In genomic region chr14:101771336-101771735, GRCm38 (mm10) we compare ENCODE assay signal across 21 mouse cellular contexts. TPM values are rescaled to one million over a fixed set of nuclear protein-coding genes. Genes with fewer than 3 reads are reported as not detected.
"Had no signal": no experiment of that assay in that cellular context is flagged by ENCODE, and none has a peak within 500 bp of the region (broad histone marks: within the 10 kb centered on the region; RNA-seq: fewer than 3 reads in every experiment).

No protein-coding gene starts in this region.

- H3K27ac ChIP-seq: intestine, embryonic 15.5 days; kidney, postnatal 0 days; left cerebral cortex, adult 2 months; liver, embryonic 14.5 days; lung, embryonic 15.5 days; midbrain, embryonic 10.5 days; midbrain, embryonic 13.5 days; neural tube, embryonic 13.5 days had no signal

- ATAC-seq: intestine, embryonic 15.5 days; midbrain, embryonic 13.5 days; midbrain, embryonic 16.5 days had no signal

- H3K9ac ChIP-seq: intestine, embryonic 15.5 days; liver, embryonic 14.5 days; lung, embryonic 15.5 days; midbrain, embryonic 13.5 days; neural tube, embryonic 13.5 days had no signal

- H3K4me3 ChIP-seq: intestine, embryonic 15.5 days; left cerebral cortex, adult 2 months; lung, embryonic 15.5 days; megakaryocyte, embryonic 14.5 days; midbrain, embryonic 10.5 days; midbrain, embryonic 13.5 days; myocyte; neural tube, embryonic 13.5 days had no signal

- H3K9me3 ChIP-seq: intestine, embryonic 15.5 days; lung, embryonic 15.5 days; megakaryocyte, embryonic 14.5 days; midbrain, embryonic 10.5 days; midbrain, embryonic 13.5 days; neural tube, embryonic 13.5 days had no signal

- DNase-seq: layer of hippocampus, postnatal 36 days; lung, adult 18-20 months; lung, postnatal 10 days; lung, postnatal 36 days; retina, postnatal 1 day; right cerebral cortex, postnatal 25 days; thymus, adult 18-20 months; thymus, postnatal 36 days had no signal

- H3K36me3 ChIP-seq: intestine, embryonic 15.5 days; lung, embryonic 15.5 days; midbrain, embryonic 10.5 days; midbrain, embryonic 13.5 days; neural tube, embryonic 13.5 days had no signal

- H3K4me2 ChIP-seq: intestine, embryonic 15.5 days; liver, embryonic 11.5 days; lung, embryonic 15.5 days; midbrain, embryonic 13.5 days; neural tube, embryonic 13.5 days had no signal

- H3K4me1 ChIP-seq: intestine, embryonic 15.5 days; lung, embryonic 15.5 days; megakaryocyte, embryonic 14.5 days; midbrain, embryonic 10.5 days; midbrain, embryonic 13.5 days; neural tube, embryonic 13.5 days had no signal

- H3K27me3 ChIP-seq: intestine, embryonic 15.5 days; lung, embryonic 15.5 days; megakaryocyte, embryonic 14.5 days; midbrain, embryonic 13.5 days; neural tube, embryonic 13.5 days had no signal

RNA-seq across cellular contexts. Expression of gene Gm9922, which starts 41.7 kb away (rescaled TPM):
- polyA plus RNA-seq: liver, embryonic 11.5 days; liver, embryonic 14.5 days; midbrain, embryonic 10.5 days; midbrain, embryonic 13.5 days; neural tube, embryonic 13.5 days; testis, adult 2 months had no signal
